Mouse (Mus musculus) granulocyte monocyte progenitor cell, adult 5-6 weeks (primary cell): ENCODE measurements around the gene Mnd1. TPM values are rescaled to one million over a fixed set of nuclear protein-coding genes. Genes with fewer than 3 reads are reported as not detected.
A peak's percentile ranks its signal among the peaks of the same experiment; 100 is the strongest.

Source experiments
- ATAC-seq: replicated peaks from 2 replicates; pipeline ENCODE4 v1.8.0; 2016; ENCODE audit warnings: mild to moderate bottlenecking, moderate TSS enrichment, inconsistent platforms; ENCODE audit not compliant: poor library complexity, severe bottlenecking
- total RNA-seq, 2 experiments: library from RNA; stranded (forward) in 1 of 2; stranded (reverse) in 1 of 2; fragments of 200-712, 200-1000 nt in 1 of 2; fragments of >200 nt in 1 of 2; fragmentation: Nextera tagmentation in 1 of 2; gene quantifications; 2 replicates each; pipeline ENCODE4 v1.2.3; 2014 to 2017

The Mnd1 gene
- total RNA-seq, 2 experiments from 2014 or later, result 32.1 to 37.9 TPM

DNA sequence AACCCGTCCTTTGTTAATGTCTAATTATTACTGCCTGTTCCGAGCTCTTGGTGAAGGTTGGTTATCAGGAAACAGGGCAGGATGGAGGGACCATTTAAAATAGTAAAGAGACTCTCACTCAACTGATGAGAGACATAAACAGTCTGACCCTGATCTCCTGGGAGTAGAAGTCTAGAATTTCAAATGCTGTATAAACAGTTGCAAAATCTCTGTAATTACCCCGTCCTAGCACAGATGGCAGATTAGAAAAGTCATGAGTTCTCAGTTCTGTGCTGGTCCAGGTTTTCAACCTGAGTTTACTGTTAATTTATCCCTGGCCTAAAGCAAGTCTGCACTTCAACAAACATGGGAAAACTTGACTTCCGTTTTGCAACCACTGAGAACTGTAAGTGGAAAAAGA is 95.5 kb downstream of the Mnd1 start:
- ATAC-seq, result no peak

DNA sequence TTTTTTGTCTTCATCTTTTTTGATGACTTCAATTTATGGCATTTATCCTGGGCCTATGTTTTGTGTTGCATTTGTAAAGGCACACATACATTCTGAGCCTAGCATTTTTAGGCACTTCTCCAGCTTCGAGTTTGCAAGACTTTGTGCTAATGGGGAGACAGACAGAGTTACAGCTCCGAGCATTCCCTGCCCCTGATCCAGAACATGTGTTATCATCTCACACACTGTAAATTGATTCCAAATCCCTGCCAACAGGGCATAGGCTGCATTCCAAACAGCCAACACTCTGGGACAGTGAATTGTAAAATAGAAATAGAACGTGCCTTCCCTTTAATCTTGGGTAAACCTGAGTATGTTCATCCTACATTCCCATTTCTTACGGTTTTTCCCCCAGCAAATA is 95.9 kb downstream of the Mnd1 start:
- ATAC-seq, result no peak

DNA sequence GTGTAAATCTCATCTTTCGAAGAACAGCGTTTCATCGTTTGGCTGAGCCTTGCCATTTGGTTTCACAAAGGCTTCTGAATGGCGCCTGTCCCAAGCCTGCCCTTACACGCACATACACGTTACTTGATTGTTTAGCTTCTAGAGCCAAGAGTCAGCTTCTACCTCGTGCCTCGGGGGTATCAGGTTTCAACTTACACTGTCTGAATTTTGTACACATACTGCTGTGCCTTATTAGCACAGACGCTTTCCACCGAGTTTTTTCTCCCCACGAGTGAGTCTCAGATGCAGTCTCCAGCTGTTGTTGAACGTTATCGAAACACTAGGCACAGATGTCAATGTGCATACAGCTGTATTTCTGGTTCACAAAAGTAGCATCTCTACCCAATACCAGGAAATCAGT is 96.3 kb downstream of the Mnd1 start:
- no peak for ATAC-seq

DNA sequence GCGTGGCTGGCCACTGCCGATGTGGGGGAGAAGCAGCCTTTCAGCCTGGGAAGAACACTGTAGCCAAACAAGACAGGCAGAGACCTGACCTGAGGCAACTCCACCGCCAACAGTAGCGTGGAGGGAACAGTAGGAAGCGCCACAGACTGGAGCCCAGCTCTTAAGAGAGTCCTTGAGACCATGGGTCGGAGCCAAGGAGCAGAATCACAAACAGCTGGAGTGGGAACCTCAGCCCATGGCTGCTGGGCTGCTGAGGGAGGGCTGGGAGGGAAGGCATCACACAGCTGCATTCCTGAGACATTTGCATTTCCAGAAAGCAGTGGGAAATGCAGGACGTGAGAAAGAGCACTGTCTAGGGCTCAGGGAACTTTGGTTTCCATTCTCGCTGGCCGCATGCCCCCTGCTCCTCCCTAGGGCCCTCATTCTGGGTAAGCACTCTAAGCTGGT is 106.8 kb downstream of the Mnd1 start:
- ATAC-seq, result no peak

DNA sequence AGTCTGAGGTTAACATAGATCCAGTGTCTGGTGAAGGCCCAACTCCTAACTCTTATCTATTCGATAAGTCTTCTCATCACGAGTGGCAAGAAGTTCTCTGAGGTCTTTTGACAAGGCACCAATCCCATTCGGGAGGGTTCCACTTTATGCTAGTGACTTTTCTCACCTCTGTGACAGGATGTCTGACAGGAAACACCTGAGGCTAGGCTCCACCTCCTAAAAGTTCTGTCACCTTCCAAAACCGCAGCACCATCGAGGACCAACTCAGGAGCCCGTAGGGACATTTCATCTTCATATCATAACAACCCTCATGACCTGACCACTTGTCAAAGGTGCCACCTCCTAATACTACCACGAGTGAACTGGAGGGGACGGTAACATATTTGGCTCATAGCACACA is 109.4 kb downstream of the Mnd1 start:
- no peak for ATAC-seq

DNA sequence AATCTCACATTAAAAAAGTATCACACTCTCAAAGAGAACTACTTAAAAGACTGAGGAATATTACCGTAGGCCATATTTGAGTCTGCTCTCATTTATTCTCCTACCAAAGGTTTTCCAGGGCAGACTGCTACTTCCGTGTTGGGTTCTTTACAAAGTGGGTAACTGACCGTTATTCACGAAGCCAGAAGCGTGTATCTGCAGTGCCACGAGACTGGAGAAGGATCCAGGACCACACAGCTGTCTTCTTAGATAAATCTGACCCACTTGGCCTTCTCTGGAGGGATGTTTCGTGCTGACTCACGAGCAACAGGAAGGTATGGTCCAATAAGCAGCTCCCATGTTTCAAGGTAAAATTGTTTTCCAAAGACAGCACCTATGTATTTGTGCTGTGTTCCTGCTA is 113.8 kb downstream of the Mnd1 start:
- no peak for ATAC-seq

DNA sequence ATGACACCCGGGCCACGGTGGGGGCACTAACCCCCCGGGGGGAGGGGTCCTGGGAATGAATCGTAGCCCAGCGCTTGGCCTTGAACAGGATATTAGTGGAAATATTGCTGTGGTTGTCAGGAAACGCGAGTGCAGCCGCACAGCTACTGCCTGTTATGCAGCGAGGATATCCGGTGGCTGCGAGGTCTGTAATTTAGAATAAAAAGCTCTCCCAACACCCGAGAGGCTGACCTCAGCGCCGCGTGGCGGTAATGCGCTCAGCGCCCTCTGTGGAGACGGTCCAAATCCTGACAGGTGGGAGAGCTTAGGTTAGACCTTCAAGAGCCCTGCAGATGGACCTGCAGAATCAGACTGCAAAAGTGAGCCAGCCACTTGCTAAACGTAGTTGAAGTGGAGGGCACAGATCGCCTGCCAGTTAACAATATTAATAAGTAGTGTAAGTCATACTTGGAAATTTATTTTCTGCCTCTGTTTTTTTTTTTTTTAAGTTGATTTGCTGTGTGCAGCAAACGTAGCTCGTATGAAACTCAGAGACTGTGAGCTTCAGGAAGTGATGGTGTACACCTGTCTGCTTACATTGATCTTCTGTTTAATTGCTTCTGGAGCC is 115.0 kb downstream of the Mnd1 start:
- ATAC-seq, result peak; percentile 28

DNA sequence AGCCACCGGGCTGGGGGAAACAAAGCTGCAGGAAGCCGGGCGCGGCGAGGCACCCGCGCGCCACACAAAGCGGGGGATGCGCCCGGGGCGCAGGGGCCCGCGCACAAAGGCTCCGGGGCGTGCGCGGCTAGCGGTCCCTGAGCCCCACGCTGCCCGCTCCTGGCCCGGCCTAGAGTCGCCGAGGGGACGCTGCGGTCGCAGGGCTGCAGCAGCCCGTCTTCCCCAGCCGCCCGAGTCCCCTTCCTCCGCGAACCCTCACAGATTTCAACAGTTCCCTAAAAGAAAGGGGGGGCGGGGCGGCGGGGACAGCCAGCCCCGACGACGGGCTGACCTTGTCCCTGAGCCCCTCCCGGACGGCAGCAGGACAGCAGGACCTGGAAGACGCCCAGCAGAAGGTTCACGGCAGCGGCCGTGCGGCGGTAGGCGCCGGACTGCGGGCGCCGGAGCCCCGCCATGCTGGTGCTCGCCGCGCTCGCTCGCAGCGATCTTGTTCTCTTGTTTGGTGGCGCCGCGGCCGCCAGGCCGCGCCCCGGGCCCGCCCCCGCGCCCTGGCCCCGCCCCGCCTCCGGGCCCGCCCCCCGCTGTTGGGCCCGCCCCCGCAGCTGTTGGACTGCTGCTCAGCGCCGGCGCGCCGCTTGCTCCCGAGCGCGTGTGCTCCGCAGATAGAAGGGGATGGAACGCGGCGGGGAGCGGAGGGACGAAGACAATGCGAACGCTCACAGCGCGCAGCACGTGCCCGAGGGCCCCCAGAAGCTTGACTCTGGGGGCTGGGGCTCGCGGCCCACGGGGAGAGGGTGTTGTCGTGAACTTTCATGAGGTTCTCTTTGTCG is 115.7 kb downstream of the Mnd1 start, which contains the start of gene Tmem131l:
Tmem131l (minus strand) TSS at position 530 of the 830 bp plus-strand sequence.
- peak; percentile 60 for ATAC-seq

DNA sequence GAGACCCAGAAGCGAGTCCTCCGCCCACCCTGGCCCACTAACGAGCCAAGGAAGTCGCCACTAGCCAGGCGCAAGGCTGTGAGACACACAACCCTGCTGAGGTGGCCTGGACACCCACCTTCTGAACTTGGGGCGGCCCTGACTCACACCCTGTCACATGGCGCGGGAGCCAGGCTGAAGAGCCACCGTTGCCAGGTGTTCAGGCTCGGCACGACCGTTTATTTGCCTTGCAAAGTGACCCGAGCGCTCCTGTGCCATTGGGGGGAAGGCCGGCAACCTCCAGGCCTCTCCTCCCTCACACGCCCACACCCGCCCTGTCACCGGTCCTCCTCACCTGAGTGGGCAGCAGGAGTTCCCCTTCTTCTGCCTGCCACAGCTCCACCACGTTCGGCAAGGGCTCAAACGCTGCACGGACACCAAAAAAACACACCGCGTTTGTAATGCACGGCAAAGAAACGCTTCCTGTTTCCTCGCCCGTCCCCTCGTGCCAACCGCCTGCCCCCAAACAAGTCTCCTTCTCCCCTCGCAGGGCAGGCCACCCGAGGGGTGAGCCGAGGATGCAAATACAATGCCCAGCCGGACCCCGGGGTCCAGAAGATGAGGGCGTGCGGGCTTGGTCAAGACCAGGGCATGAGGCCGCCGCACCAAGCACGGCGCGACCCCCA is 116.5 kb downstream of the Mnd1 start:
- ATAC-seq, result peak; percentile 54

GRCm38 (mm10) chr3:84038126-84038525 is 117.5 kb downstream of the Mnd1 start:
- ATAC-seq, result no peak

Other genes starting within 250 kb of the Mnd1 start
- 80.9 and 108 TPM in 2 replicates for gene Tmem131l, start 115.6 kb downstream of the Mnd1 start, total RNA-seq (2014; fragmentation: Nextera tagmentation)
- gene Tmem131l, start 115.6 kb downstream of the Mnd1 start, total RNA-seq (2017), result 25.6 and 31.9 TPM in 2 replicates
- gene Gm6525, start 18.3 kb upstream of the Mnd1 start, total RNA-seq (2014; fragmentation: Nextera tagmentation), result not detected in 2 replicates
- gene Gm6525, start 18.3 kb upstream of the Mnd1 start, total RNA-seq (2017), result 0.15 TPM in 1 of 2 replicates, not detected in the other
- gene Trim2, start 151.1 kb upstream of the Mnd1 start, total RNA-seq (2014; fragmentation: Nextera tagmentation), result not detected in 2 replicates
- not detected in 2 replicates for gene Trim2, start 151.1 kb upstream of the Mnd1 start, total RNA-seq (2017)